Mouse (Mus musculus): Measurements from ENCODE around the gene Sulf2. TPM values are rescaled to one million over a fixed set of nuclear protein-coding genes. Genes with fewer than 3 reads are reported as not detected.

Gene Sulf2
- total and polyA plus RNA-seq, 3 experiments = not detected

- Histone ChIP-seq H3K79me2 (replicated peaks; ENCODE audit: control insufficient read depth, extremely low read depth, insufficient read depth, poor library complexity, severe bottlenecking) (no peaks in the 10 kb centered on the region), H3K27ac (ENCODE audit: insufficient read depth, low read depth) (no peak overlapping the region), H3K4me1 (ENCODE audit: control insufficient read depth in 1 of 2, insufficient read depth in 2 of 2) (peaks cover 0 to 5% of the 10 kb centered on the region in 2 experiments; a peak in 2 of 4 replicates), H3K4me3 (replicated peaks in 1 of 3; ENCODE audit: low read depth in 2 of 3, low read length in 2 of 3, poor library complexity in 1 of 3) (no peak overlapping the region), H3K9ac (ENCODE audit: insufficient read depth, low read depth) (no peak overlapping the region), H3K4me2 (ENCODE audit: insufficient read depth, low read depth, poor library complexity, severe bottlenecking) (no peak overlapping the region), H3K36me3 (replicated peaks in 1 of 2; ENCODE audit: control insufficient read depth in 1 of 2, insufficient read depth in 1 of 2, low read length in 1 of 2) (no peaks in the 10 kb centered on the region), H3K27me3 (replicated peaks) (peaks cover 2% of the 10 kb centered on the region), H3K9me3 (replicated peaks; ENCODE audit: low read length) (peaks cover 7% of the 10 kb centered on the region)
- DNase-seq (ENCODE audit: extremely low read depth) = no peak
- in situ Hi-C loops (cut with MboI; ENCODE audit: low pct_ligation_motif_present, low pct_unique_long_range_greater_than_20kb, low sequenced_read_pairs) = loop anchor here (5.0 to 25.0 kb wide), 3 partner anchors 473 to 698 kb away; partner anchors contain the start of gene Trp53rkb
- TF ChIP-seq E2F4 (IDR thresholded peaks at IDR 0.05; ENCODE audit: insufficient replicate concordance, low read depth, low read length) = no peak
- TF ChIP-seq USF2 (conservative IDR thresholded peaks at IDR 0.05; ENCODE audit: low read depth, low read length) = no peak
- TF ChIP-seq CTCF (conservative IDR thresholded peaks at IDR 0.05 in 1 of 2, IDR thresholded peaks at IDR 0.05 in 1 of 2; ENCODE audit: low read depth in 2 of 2, low read length in 2 of 2) = no peak
- no peak for TF ChIP-seq UBTF (IDR thresholded peaks at IDR 0.05; ENCODE audit: low read depth, low read length)
- TF ChIP-seq MXI1 (IDR thresholded peaks at IDR 0.05; ENCODE audit: low read depth, low read length) = no peak
- dilution Hi-C loops (cut with MboI; ENCODE audit: extremely low pct_ligation_motif_present, extremely low pct_unique_long_range_greater_than_20kb, low sequenced_read_pairs) = no loop called here
Observed at GRCm38 (mm10) chr2:166088991-166089390, 66.5 kb downstream of the Sulf2 start.

- H3K36me3 ChIP-seq (replicated peaks in 1 of 2; ENCODE audit: control insufficient read depth in 1 of 2, insufficient read depth in 1 of 2, low read length in 1 of 2) = no peaks in the 10 kb centered on the region
- in situ Hi-C loops (cut with MboI; ENCODE audit: low pct_ligation_motif_present, low pct_unique_long_range_greater_than_20kb, low sequenced_read_pairs) = loop anchor here (5.0 to 25.0 kb wide), 3 partner anchors 476 to 701 kb away; partner anchors contain the start of gene Trp53rkb
Observed at GRCm38 (mm10) chr2:166086457-166087233, 68.8 kb downstream of the Sulf2 start.

GRCm38 (mm10) chr2:166085780-166086179, 69.7 kb downstream of the Sulf2 start:
- no peak overlapping the region for H3K27ac ChIP-seq (ENCODE audit: insufficient read depth, low read depth)
- no peak for TF ChIP-seq ZNF384 (IDR thresholded peaks at IDR 0.05; ENCODE audit: low read depth, low read length)
- no peak for TF ChIP-seq IRF4 (IDR thresholded peaks at IDR 0.05; ENCODE audit: low read depth, low read length)
- TF ChIP-seq TBP (conservative IDR thresholded peaks at IDR 0.05; ENCODE audit: low read depth, low read length) = no peak
- no peak for TF ChIP-seq MAX (IDR thresholded peaks at IDR 0.05; ENCODE audit: low read length)
- TF ChIP-seq PAX5 (IDR thresholded peaks at IDR 0.05; ENCODE audit: low read length) = no peak
- no peak for TF ChIP-seq ETS1 (conservative IDR thresholded peaks at IDR 0.05; ENCODE audit: low read depth, low read length)
- TF ChIP-seq MEF2A (IDR thresholded peaks at IDR 0.05; ENCODE audit: borderline replicate concordance, low read depth, low read length) = no peak
- TF ChIP-seq CHD2 (IDR thresholded peaks at IDR 0.05; ENCODE audit: low read length) = no peak
- no peak for TF ChIP-seq EP300 (IDR thresholded peaks at IDR 0.05; ENCODE audit: low read length)
- in situ Hi-C loops (cut with MboI; ENCODE audit: low pct_ligation_motif_present, low pct_unique_long_range_greater_than_20kb, low sequenced_read_pairs) = loop anchor here (5.0 to 25.0 kb wide), 3 partner anchors 477 to 702 kb away; partner anchors contain the start of gene Trp53rkb
- H3K9me3 ChIP-seq (replicated peaks; ENCODE audit: low read length) = no peaks in the 10 kb centered on the region
- no peaks in the 10 kb centered on the region for H3K79me2 ChIP-seq (replicated peaks; ENCODE audit: control insufficient read depth, extremely low read depth, insufficient read depth, poor library complexity, severe bottlenecking)
- no peak for DNase-seq (ENCODE audit: extremely low read depth)
- peaks cover 9% of the 10 kb centered on the region for H3K27me3 ChIP-seq (replicated peaks)
- no peak overlapping the region for H3K9ac ChIP-seq (ENCODE audit: insufficient read depth, low read depth)
- H3K4me2 ChIP-seq (ENCODE audit: insufficient read depth, low read depth, poor library complexity, severe bottlenecking) = no peak overlapping the region
- H3K36me3 ChIP-seq (replicated peaks in 1 of 2; ENCODE audit: control insufficient read depth in 1 of 2, insufficient read depth in 1 of 2, low read length in 1 of 2) = no peaks in the 10 kb centered on the region
- no peak overlapping the region for H3K4me3 ChIP-seq (replicated peaks in 1 of 3; ENCODE audit: low read depth in 2 of 3, low read length in 2 of 3, poor library complexity in 1 of 3)
- dilution Hi-C loops (cut with MboI; ENCODE audit: extremely low pct_ligation_motif_present, extremely low pct_unique_long_range_greater_than_20kb, low sequenced_read_pairs) = no loop called here
- H3K4me1 ChIP-seq (ENCODE audit: control insufficient read depth in 1 of 2, insufficient read depth in 2 of 2) = peaks cover 5 to 25% of the 10 kb centered on the region in 2 experiments

More at GRCm38 (mm10) chr2:166086457-166087233, 68.8 kb downstream of the Sulf2 start:
- Histone ChIP-seq H3K27me3 (replicated peaks) (peaks cover 10% of the 10 kb centered on the region), H3K4me1 (ENCODE audit: control insufficient read depth in 1 of 2, insufficient read depth in 2 of 2) (peaks cover 5 to 23% of the 10 kb centered on the region in 2 experiments), H3K4me3 (replicated peaks in 1 of 3; ENCODE audit: low read depth in 2 of 3, low read length in 2 of 3, poor library complexity in 1 of 3) (no peak overlapping the region), H3K9ac (ENCODE audit: insufficient read depth, low read depth) (no peak overlapping the region), H3K9me3 (replicated peaks; ENCODE audit: low read length) (no peaks in the 10 kb centered on the region), H3K4me2 (ENCODE audit: insufficient read depth, low read depth, poor library complexity, severe bottlenecking) (no peak overlapping the region), H3K27ac (ENCODE audit: insufficient read depth, low read depth) (no peak overlapping the region), H3K79me2 (replicated peaks; ENCODE audit: control insufficient read depth, extremely low read depth, insufficient read depth, poor library complexity, severe bottlenecking) (no peaks in the 10 kb centered on the region)
- no peak for DNase-seq (ENCODE audit: extremely low read depth)
- dilution Hi-C loops (cut with MboI; ENCODE audit: extremely low pct_ligation_motif_present, extremely low pct_unique_long_range_greater_than_20kb, low sequenced_read_pairs) = no loop called here
- TF ChIP-seq SIN3A (IDR thresholded peaks at IDR 0.05; ENCODE audit: low read length) = no peak
